Mouse (Mus musculus) adrenal gland (tissue): Measurements from ENCODE around the gene Cyren.

ENCODE experiments used
- intact Hi-C: fragments of 180-260 bp; cut with DNase I; formaldehyde crosslinking; loops from one replicate; pipeline ENCODE4 v1.15.1; 2025
- long read RNA-seq, 2 experiments: library from polyadenylated mRNA; unstranded; transcript quantifications; one replicate each; pipeline ENCODE4 v2.0.0; 2020; ENCODE audit warnings: borderline replicate concordance in 1 of 2; ENCODE audit not compliant: insufficient replicate concordance in 1 of 2

Gene Cyren
- long read RNA-seq, experiment 1, partial matches to known transcripts = 2 of 9 reads
- long read RNA-seq, experiment 1, other reads (novel, unspliced or antisense) = 5 of 9 reads
- long read RNA-seq, experiment 2, partial matches to known transcripts = 0 of 4 reads
- long read RNA-seq, experiment 2, other reads (novel, unspliced or antisense) = 4 of 4 reads

DNA sequence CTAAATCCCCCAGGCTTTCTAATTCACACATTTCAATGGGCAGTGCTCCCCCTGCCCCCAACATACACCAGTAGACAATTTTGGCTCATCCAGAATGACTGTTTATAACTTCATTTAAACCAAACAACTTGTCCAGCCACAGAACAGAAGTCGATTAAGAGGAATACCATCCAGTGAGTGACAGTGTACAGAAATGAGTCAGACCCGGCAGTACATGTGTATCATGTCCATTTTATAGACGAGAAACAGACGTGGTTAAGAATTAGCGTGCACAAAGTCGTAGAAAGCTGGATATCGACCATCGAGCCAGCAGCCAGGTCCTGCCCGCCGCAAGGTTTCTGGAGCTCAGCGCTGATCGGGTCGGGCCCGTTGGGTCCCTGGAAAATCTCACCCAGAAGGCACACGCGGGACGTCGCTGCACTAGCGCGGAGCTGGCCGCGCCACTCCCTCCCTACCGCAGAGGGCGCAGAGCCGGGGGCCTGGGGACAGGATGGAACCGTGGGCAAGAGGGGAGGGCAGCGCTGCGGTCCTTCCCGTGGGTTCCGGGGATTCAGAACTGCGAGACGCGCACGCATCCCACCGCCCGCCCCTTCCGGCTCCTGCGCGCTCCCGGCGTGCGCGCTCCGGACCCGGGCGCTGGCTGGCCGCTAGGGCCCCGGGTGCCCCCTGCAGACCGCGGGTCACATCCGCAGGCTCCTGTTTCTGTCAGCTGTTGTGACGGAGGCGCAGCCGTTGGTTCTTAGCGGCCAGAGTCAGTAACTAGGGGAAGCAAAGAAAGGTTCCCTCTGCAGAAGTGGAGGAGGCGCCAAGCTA lies at the start of gene Cyren:
TSS of gene Cyren (minus strand) at position 552 of the 813 bp plus-strand sequence.
- intact Hi-C loops = loop anchor here (5.0 kb wide), 1 partner anchor 95 kb away; the partner anchor contains the start of gene Agbl3

DNA sequence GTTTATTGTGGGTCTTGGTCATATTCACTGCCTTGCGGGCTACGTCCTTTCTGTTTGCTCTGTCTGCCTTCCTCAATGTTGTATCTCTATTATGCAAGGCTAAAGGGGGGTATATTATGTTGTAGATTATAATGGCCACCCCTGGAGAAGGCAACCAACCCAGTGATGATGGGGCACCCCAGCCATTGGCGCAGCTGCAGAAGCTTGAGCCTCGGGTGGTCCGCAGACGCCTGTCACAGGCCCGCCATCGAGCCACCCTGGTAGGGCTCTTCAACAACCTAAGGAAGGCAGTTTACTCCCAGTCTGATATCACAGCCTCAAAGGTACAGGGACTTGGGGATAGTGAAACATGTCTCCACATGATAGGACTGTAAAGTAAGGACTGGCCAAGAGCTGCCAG lies 49.7 kb upstream of the Cyren start:
- intact Hi-C loops = loop anchor here (5.0 to 10.0 kb wide), 2 partner anchors 143 to 415 kb away; partner anchors contain the start of gene Agbl3

DNA sequence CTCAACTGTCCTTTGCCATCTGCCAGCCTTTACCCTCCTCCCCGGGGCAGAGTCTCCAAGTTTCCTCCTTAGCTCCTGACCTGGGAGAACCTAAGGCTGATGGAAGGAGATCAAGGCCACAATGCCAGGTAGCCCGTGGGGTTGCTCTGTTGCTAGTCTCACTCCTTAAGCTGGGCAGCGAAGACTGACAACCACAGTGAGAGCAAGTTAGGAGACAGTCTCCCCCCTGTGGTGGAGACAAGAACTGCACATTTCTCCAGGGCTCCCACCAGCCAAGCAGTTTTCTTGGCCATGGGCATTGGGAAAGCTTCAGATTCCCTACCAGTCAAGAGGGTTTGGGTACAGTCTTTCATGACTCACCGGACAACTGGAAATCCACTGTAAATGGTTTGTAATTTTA lies 49.3 kb upstream of the Cyren start:
- intact Hi-C loops = loop anchor here (5.0 to 10.0 kb wide), 2 partner anchors 142 to 415 kb away; partner anchors contain the start of gene Agbl3

DNA sequence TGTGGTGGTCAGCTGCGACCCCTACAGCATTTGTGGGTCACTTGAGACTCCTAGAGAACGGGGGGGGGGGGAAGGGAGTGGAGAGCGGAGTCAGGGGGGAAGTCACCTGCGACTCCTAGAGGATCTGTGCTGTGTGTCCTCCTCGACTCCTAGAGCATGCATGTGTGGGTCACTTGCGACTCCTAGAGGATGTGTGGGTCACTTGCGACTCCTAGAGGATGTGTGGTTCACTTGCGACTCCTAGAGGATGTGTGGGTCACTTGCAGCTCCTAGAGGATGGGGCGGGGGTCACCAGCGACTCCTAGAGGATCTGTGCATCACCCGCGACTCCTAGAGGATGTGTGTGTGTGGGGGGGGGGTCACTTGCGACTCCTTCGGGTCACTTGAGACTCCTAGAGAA lies 44.1 kb upstream of the Cyren start:
- intact Hi-C loops = loop anchor here (5.0 to 10.0 kb wide), 2 partner anchors 35 to 137 kb away; partner anchors contain the start of gene Agbl3

DNA sequence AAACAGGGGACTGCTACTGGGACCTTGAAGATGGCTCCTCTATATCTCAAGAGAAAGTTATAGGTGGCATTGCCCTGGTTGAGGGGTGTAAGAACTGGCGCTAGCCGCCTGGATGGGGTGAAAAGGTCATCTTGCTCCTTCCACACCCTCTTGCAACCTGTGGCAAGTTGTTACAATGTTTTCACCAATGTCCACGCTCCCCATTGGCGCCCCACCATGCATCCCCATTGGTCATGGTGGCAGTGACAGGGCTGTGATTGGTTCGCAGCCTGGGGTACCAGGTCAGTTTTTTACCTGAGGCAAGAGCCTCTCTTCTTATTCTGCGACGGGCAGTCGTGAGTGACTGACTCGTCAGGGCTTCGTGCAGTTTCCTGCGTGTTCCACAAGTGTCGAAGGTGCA lies 42.8 kb upstream of the Cyren start:
- intact Hi-C loops = loop anchor here (5.0 to 10.0 kb wide), 2 partner anchors 33 to 136 kb away; partner anchors contain the start of gene Agbl3

DNA sequence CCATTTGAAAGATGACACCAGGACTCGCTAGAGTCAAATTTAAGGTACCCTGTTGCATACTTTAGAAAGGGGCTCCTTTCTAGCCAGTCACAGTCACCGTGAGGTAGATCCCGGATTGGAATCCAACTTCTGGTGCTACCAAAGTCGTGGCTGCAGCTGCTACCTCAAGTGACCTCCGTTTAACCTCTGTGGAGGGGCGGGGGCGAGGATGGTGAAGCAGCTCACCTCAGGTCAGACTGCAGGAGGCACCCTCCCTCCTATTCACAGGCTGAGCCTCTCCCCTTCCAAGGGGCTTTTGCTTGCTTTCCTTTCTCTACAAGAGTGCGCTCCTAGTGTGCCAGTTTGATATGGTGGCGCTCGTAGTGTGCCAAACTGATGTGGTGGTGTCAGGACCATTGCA lies 42.1 kb upstream of the Cyren start, which contains the start of gene Stra8:
TSS of gene Stra8 (plus strand) at position 208 of the 400 bp plus-strand sequence.
- intact Hi-C loops = loop anchor here (5.0 to 10.0 kb wide), 2 partner anchors 33 to 135 kb away; partner anchors contain the start of gene Agbl3

DNA sequence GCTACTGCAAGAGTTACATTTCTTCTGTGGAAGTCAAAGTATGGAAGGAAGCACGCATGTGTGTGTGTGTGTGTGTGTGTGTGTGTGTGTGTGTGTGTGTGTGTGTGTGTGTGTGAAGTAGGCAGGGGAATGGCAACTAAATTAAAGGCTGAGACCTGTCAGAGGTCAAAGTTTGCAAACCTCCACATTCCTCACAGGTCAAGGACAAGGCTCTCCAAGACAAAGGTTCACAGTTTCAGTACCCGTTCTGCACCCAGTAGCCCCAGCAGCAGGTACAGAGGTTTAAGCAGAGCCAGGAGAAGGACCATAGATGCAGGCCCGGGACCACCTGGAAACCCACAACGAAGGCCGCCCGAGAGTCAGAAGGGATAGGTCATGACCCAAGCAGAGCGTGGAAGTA lies 41.3 kb upstream of the Cyren start:
- intact Hi-C loops = no loop called here

DNA sequence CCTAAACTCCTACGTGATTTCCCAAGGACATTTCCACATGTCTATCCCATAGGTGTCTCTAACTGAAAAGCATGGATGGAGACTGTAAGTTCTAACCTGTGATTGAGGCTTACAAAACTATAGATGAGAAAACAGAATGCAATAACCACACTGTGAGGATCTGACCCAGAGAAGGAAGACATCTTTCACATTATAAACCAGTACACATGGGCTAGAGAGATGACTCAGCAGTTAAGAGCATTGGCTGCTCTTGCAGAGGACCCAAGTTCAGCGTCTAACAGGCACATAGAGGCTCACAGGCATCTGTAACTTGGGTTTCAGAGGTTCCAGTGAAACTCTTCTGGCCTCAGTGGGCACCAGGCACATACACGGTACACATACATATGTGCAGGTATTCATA lies 36.6 kb upstream of the Cyren start:
- intact Hi-C loops = no loop called here

DNA sequence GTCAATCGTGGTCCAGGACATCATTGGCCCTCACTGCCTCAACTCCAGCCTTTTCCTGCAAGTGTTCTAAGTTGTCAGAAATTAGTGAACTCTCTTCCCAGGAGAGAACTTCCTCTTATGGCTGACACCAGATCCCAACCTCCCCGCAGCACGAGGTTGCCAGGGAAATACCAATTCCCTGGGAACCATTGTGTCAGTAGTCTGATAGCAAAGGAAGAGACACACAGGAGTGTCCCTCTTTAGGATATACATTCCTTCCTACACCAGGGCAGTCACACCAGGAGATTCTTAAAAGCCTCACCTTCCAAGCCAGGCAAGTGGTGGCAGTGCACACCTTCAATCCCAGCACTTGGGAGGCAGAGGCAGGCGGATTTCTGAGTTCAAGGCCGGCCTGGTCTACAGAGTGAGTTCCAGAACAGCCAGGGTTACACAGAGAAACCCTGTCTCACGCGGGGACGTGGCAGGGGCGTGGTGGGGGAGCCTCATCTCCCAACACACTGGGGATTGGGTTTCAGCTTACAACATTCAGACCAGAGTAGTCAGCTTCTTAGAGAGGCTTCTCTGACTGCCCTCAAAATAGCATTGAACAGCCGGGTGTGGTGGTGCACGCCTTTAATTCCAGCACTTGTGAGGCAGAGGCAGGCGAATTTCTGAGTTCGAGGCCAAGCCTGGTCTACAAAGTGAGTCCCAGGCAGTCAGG lies 35.6 kb upstream of the Cyren start:
- intact Hi-C loops = no loop called here

DNA sequence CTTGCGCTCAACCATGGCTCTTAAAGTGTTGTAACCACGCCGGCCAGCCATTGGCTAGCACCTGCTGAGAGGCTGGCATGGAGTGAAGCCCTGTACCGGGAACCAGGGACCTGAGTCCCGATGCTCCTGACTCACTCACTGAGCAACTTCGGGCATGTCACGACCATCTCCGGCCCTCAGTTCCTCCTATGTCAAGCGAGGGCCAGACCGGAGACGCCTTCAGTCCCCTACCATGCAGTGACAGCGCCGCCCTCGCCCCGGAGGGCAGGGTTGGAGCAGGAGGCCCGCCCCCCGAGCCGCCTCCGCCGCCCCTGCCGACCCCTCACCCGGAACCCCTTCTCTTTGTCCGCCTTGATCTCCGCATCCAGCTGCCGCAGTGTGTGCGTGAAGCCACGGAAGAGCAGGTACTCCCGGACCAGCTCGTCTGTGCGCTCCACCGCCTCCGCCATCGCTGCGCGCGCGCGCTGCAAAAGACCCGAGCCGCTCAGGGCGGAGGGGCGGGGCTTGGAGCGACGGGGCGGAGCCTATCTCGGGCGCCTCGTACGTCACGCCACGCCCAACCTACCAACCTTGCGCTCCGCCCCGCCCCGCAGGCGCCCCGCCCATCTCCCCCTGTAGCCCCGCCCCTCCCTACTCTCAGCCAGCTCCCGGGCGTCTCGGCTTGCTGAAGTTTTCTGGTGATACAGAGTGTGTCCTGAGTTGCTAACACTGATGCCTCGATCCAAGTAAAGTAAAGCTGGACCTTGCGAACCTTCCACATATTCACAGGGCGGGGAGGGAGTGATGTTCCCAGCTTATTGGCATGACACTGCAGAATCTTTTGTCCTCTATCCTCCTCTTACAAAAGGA lies 32.7 kb upstream of the Cyren start, which contains the start of gene Wdr91:
TSS of gene Wdr91 (minus strand) at position 506 of the 849 bp plus-strand sequence.
- intact Hi-C loops = no loop called here

DNA sequence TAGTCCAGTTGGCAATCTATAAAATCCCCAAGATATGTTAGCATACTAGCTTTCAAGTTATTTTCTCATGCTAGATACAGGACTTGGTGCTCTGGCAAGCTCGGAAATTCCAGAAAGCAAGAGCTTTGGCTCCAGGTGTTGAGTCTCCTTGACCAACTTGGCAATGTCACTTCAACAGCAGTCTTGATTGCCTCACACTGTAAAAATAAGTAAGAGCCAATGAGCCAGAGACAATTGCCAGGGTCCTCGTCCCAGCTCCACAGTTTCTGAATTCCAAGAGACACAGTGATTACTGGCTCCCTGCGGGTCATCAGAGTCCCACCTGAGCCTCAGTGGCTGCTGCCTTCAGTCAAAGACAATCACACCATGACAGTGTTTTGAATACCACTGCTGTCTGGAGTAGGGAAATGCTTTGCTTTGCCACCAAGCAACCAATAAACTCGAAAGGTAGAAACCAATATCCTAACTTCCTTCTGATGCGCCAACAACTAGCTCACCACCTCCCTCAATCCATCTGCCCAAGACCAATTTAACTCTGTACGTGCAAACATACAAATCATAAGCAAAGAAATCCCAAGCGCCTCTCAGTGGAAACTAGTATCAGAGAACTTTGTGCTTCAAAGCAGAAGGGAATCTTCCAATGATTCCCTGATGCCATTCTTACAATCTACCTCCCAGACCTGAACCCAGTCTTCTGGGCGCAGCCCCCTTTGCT lies 31.9 kb upstream of the Cyren start:
- intact Hi-C loops = no loop called here

DNA sequence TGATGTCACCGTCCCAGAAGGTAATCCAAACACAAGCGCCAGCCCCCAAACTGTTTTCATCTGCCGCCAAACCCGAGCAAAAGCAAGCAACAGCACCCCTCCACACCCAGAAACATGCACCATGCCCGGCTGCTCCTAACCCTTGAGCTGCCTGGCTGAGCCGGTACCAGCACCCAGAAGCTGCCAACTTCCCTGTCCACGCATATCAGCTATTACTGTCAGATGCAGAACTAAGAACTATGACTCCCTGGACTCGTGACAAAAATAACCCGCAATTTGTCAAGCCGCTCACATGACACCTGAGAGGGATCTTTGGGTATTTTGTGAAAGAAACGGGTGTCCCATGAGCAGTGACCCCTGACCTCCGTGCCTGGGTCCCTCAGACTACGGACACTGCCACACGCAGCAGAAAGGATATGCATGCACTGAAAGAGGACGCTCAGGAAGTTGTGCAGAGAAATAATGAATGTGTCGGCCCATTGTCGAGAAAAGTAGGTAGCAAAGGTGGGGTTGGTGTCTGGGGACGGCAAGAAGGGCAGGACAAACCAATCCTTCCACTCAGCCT lies 29.9 kb upstream of the Cyren start:
- intact Hi-C loops = no loop called here

DNA sequence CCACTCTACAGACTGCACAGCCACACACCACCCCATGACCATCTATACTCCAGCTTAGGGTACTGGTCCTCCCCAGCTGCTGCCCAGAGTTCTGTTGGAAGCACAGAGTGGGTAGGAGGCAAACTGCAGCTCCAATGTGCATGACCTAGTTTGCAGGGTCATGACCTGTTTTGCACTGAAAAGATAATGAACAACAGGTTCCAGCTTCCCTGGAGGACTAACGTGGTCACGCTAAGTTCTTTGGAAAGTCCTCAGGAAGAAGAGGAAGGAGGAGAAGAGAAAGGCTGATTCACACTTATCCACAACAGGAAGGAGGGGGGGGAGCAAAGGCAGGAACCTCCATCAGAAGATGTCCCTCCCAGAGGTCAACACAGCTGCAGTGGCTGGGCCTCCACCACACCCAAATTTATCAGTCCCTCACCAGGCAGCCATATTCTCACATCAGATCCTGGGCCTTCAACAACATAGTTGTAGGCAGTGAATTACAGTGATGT lies 29.3 kb upstream of the Cyren start:
- intact Hi-C loops = no loop called here

DNA sequence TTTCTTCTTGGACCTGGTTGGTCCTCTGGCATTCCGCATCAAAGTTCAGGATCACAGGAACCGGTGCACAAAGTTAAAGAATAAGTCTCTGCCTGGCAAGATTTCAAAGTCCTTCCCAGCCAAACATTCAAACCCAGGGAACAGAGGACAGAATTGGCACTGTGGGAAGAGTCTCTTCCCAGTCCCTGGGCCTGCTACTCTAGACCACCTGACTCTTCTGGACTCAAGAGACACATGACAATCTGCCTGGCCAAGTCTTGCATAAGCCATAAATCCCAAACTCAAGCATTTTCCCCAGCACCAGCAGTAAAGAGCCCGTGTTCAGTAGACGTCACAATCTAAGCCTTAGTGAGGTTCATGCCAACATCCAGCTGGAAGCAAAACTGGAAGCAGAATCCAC lies 28.8 kb upstream of the Cyren start:
- intact Hi-C loops = no loop called here

DNA sequence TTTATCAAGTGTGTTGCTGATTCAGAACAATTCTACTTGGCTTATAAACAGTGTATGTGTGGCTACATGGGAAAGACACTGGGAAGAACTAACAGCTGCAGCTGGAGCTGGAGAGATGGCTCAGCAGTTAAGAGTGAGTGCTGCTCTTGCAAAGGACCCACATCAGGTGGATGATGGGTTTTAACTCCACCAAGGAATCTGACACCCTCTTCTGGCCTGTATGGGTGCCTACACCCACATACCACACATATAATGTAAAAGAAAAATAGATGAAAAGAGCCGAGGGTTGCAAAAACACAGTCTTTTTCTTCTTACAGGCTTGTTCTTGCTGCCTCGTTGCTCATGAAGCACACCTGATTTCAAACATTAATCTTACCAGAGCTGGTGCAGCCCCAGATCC lies 28.3 kb upstream of the Cyren start:
- intact Hi-C loops = no loop called here

DNA sequence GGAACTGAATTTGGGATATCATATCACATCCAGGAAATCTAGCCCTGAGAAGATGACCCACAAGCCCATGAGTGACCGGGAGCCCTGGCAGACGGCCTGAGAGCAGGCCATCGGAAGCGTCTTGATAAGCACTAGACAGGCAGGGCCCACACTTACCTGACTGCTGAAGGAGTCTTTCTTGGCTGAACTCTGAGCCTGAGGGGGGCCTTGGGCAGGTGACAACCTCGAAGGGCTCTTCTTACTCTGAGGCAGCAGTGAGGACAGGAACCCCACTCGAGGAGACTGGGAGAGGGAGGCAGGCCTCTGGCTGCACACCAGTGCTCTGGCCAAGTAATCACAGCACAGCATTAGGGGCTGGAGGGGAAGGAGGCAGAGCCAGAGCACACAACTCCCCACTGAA lies 26.5 kb upstream of the Cyren start:
- intact Hi-C loops = no loop called here

DNA sequence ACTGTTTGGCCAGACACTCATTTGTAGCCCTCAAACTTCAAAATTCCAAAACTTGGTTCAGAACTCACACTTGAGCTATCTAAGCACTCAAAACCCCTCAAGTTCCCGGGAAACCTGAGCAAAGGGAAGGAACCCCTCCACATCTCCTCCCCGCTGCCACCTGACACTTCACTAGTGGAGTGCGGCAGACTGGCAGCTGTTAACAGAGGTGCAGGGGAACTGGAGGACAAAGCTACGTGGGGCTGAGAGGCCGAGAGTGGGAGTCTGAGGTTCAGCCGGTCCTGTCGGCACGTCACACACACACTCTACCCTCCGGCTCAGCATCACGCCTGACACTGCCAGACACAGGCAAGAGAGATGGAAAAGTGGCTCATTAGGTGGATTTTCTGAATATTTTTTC lies 26.0 kb upstream of the Cyren start:
- intact Hi-C loops = no loop called here

DNA sequence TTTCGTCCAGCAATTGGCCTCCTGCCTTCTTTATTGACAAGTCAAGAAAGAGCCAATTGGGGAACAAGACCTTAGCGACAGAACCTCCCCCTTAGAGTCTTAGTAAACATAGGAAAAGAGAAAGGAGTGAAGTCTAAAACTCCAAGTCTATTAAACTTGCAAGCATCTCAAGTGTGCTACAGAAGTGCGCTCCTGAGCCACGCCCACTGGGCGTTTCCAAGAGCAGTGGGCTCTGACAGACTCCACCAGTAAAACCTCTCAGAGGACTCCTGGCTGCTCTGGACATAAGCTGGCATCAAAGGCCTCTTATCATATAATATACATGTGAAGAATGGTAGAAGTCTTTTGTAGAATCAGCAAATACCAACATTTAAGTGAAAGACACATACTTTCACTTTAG lies 25.6 kb upstream of the Cyren start:
- intact Hi-C loops = no loop called here

DNA sequence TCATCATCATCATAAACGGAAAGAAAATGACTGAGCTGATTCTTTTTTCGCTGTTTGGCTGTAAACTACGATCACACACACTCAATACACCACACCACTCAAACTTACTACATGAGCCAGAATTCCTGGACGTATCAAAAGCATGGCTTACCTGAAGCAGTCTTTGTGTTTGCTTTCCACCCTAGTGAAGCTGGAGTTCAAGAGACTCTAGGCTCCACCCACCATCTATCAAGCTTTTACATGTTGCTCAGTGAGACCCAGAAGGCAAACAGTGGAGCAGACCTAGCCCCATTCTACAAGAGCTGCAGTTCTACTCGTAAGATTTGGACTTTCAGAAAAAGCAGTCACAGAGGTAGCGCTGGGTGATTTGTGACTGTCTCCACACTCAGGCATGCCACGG lies 24.7 kb upstream of the Cyren start:
- intact Hi-C loops = no loop called here
